Mouse (Mus musculus) bone marrow macrophage, adult 2 months (primary cell): ENCODE results near the gene Ksr2.

Experiments used
- CTCF ChIP-seq: IDR thresholded peaks from 2 replicates; pipeline ENCODE4 v1.5.1; 2012; ENCODE audit warnings: low read depth, mild to moderate bottlenecking, low read length, moderate library complexity
- POLR2A ChIP-seq: IDR thresholded peaks from 2 replicates; pipeline ENCODE4 v1.6.1; 2012; ENCODE audit warnings: mild to moderate bottlenecking, low read depth, low read length, borderline replicate concordance

DNA sequence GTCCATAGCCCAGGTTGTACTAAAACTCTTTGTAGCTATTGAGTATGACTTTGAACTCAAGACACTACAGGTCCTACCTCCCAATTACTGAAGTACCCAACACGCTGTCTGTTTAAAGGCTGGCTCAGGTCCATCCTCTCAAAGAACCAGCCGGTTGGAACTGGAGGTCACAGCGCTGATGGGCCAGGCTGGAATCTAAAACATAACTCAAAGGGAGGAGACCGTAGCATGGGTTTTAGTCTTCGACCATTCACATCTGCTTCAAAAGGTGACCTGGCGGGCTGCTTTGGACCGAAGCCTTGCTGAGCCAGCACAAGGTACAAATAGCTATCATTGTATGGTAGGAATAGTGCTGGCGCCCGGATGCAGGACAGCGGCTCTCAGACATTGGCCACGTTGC, 26.5 kb downstream of the Ksr2 start:
- no peak for TF ChIP-seq POLR2A
- no peak for TF ChIP-seq CTCF
